Mouse (Mus musculus) layer of hippocampus, adult 8-10 months (tissue): ENCODE measurements around the gene Lenep. TPM values are rescaled to one million over a fixed set of nuclear protein-coding genes. Genes with fewer than 3 reads are reported as not detected.

ENCODE experiments used
- DNase-seq, 2 experiments: peaks; one replicate each; pipeline ENCODE4 v3.0.0; 2022; ENCODE audit warnings: low spot score in 2 of 2
- total RNA-seq, 4 experiments: library from RNA; stranded (reverse); gene quantifications; 2 replicates each; pipeline ENCODE4 v1.2.4; 2022

Gene Lenep
- total RNA-seq, 4 experiments from 2014 or later, result 1.9 to 7.1 (median 4.3) TPM

- DNase-seq, result no peak
These were observed 17.8 kb upstream of the Lenep start for GRCm38 (mm10) chr3:89420421-89420820.

GRCm38 (mm10) chr3:89419981-89420380, 17.4 kb upstream of the Lenep start:
- DNase-seq, result no peak

GRCm38 (mm10) chr3:89419571-89419970, 17.0 kb upstream of the Lenep start:
- no peak for DNase-seq

- DNase-seq, result peak in 1 of 2 experiments; percentile 36
These were observed 16.3 kb upstream of the Lenep start for GRCm38 (mm10) chr3:89418861-89419250.

- peak; percentile 94 to 98 for DNase-seq
These were observed 15.7 kb upstream of the Lenep start, which contains the start of the genes Cks1b and Shc1 for GRCm38 (mm10) chr3:89418170-89418860. Gene Cks1b (minus strand): TSS chr3:89418383. Gene Shc1 (plus strand): TSS chr3:89418443.

GRCm38 (mm10) chr3:89417840-89418169, 15.2 kb upstream of the Lenep start:
- no peak for DNase-seq

GRCm38 (mm10) chr3:89417131-89417530, 14.5 kb upstream of the Lenep start:
- no peak for DNase-seq

- DNase-seq, result no peak
These were observed 13.6 kb upstream of the Lenep start for GRCm38 (mm10) chr3:89416158-89416557.

- DNase-seq, result peak; percentile 100
These were observed 9.1 kb upstream of the Lenep start, which contains the start of gene Flad1 for GRCm38 (mm10) chr3:89411490-89412393. Gene Flad1 (minus strand): TSS chr3:89411870.

GRCm38 (mm10) chr3:89410864-89411263, 8.3 kb upstream of the Lenep start:
- no peak for DNase-seq

- no peak for DNase-seq
These were observed 7.1 kb upstream of the Lenep start for GRCm38 (mm10) chr3:89409701-89410100.

- DNase-seq, result no peak
These were observed 5.9 kb upstream of the Lenep start for GRCm38 (mm10) chr3:89408448-89408847.

GRCm38 (mm10) chr3:89406887-89407286, 4.3 kb upstream of the Lenep start:
- no peak for DNase-seq

GRCm38 (mm10) chr3:89401329-89401728, 1.3 kb downstream of the Lenep start:
- DNase-seq, result no peak

- no peak for DNase-seq
These were observed 6.0 kb downstream of the Lenep start for GRCm38 (mm10) chr3:89396654-89397005.

- no peak for DNase-seq
These were observed 6.6 kb downstream of the Lenep start for GRCm38 (mm10) chr3:89395806-89396653.

GRCm38 (mm10) chr3:89395419-89395805, 7.2 kb downstream of the Lenep start:
- no peak for DNase-seq

- no peak for DNase-seq
These were observed 7.7 kb downstream of the Lenep start for GRCm38 (mm10) chr3:89394894-89395256.

- peak in 1 of 2 experiments; percentile 68 for DNase-seq
These were observed 8.3 kb downstream of the Lenep start, which contains the start of gene Zbtb7b for GRCm38 (mm10) chr3:89394006-89394893. Gene Zbtb7b (minus strand): TSS chr3:89394776.

- peak; percentile 93 to 97 for DNase-seq
These were observed 9.0 kb downstream of the Lenep start for GRCm38 (mm10) chr3:89393605-89394004.
